Mouse (Mus musculus): Measurements from ENCODE around the gene Dnajc17. TPM values are rescaled to one million over a fixed set of nuclear protein-coding genes. Genes with fewer than 3 reads are reported as not detected.
A peak's percentile ranks its signal among the peaks of the same experiment; 100 is the strongest.

The Dnajc17 gene
- total RNA-seq (2015; ENCODE audit: low replicate concordance) (8.4 and 13.3 TPM in 2 replicates), total RNA-seq (2017; ENCODE audit: low replicate concordance) (24.7 and 54.9 TPM in 2 replicates)

- ATAC-seq (replicated peaks; ENCODE audit: low FRiP score, poor library complexity, severe bottlenecking): peak; percentile 97
These were observed at the start of gene Dnajc17, which contains the start of gene Zfyve19 for GRCm38 (mm10) chr2:119208344-119209175. TSS of gene Dnajc17 (minus strand) at chr2:119208795. TSS of gene Zfyve19 (plus strand) at chr2:119208617.

GRCm38 (mm10) chr2:119254976-119255375 lies 46.4 kb upstream of the Dnajc17 start:
- ATAC-seq (replicated peaks; ENCODE audit: low FRiP score, poor library complexity, severe bottlenecking): no peak

- ATAC-seq (replicated peaks; ENCODE audit: low FRiP score, poor library complexity, severe bottlenecking): peak; percentile 77
These were observed 42.4 kb upstream of the Dnajc17 start for GRCm38 (mm10) chr2:119250826-119251478.

GRCm38 (mm10) chr2:119250377-119250776 lies 41.8 kb upstream of the Dnajc17 start:
- no peak for ATAC-seq (replicated peaks; ENCODE audit: low FRiP score, poor library complexity, severe bottlenecking)

- ATAC-seq (replicated peaks; ENCODE audit: low FRiP score, poor library complexity, severe bottlenecking): no peak
These were observed 41.0 kb upstream of the Dnajc17 start for GRCm38 (mm10) chr2:119249592-119250061.

- ATAC-seq (replicated peaks; ENCODE audit: low FRiP score, poor library complexity, severe bottlenecking): no peak
These were observed 39.3 kb upstream of the Dnajc17 start for GRCm38 (mm10) chr2:119247904-119248303.

GRCm38 (mm10) chr2:119245246-119245645 lies 36.7 kb upstream of the Dnajc17 start:
- ATAC-seq (replicated peaks; ENCODE audit: low FRiP score, poor library complexity, severe bottlenecking): no peak

GRCm38 (mm10) chr2:119242548-119242947 lies 34.0 kb upstream of the Dnajc17 start:
- ATAC-seq (replicated peaks; ENCODE audit: low FRiP score, poor library complexity, severe bottlenecking): no peak

- no peak for ATAC-seq (replicated peaks; ENCODE audit: low FRiP score, poor library complexity, severe bottlenecking)
These were observed 32.2 kb upstream of the Dnajc17 start for GRCm38 (mm10) chr2:119240819-119241186.

GRCm38 (mm10) chr2:119240075-119240818 lies 31.7 kb upstream of the Dnajc17 start:
- ATAC-seq (replicated peaks; ENCODE audit: low FRiP score, poor library complexity, severe bottlenecking): no peak

- ATAC-seq (replicated peaks; ENCODE audit: low FRiP score, poor library complexity, severe bottlenecking): no peak
These were observed 30.1 kb upstream of the Dnajc17 start for GRCm38 (mm10) chr2:119238671-119239070.

- ATAC-seq (replicated peaks; ENCODE audit: low FRiP score, poor library complexity, severe bottlenecking): no peak
These were observed 29.3 kb upstream of the Dnajc17 start for GRCm38 (mm10) chr2:119237871-119238220.

GRCm38 (mm10) chr2:119237210-119237870 lies 28.7 kb upstream of the Dnajc17 start, which contains the start of gene Spint1:
TSS of gene Spint1 (plus strand) at chr2:119237362.
- ATAC-seq (replicated peaks; ENCODE audit: low FRiP score, poor library complexity, severe bottlenecking): no peak

GRCm38 (mm10) chr2:119236682-119237209 lies 28.2 kb upstream of the Dnajc17 start:
- ATAC-seq (replicated peaks; ENCODE audit: low FRiP score, poor library complexity, severe bottlenecking): no peak

GRCm38 (mm10) chr2:119229775-119230704 lies 21.4 kb upstream of the Dnajc17 start, which contains the start of gene Ppp1r14d:
TSS of gene Ppp1r14d (minus strand) at chr2:119229906.
- no peak for ATAC-seq (replicated peaks; ENCODE audit: low FRiP score, poor library complexity, severe bottlenecking)

GRCm38 (mm10) chr2:119209176-119209507 lies 547 bp upstream of the Dnajc17 start:
- no peak; the same call in 1 of the 2 replicates for ATAC-seq (replicated peaks; ENCODE audit: low FRiP score, poor library complexity, severe bottlenecking)

- peak; percentile 11; the same call in 1 of the 2 replicates for ATAC-seq (replicated peaks; ENCODE audit: low FRiP score, poor library complexity, severe bottlenecking)
These were observed 643 bp downstream of the Dnajc17 start for GRCm38 (mm10) chr2:119207961-119208343.

- no peak for ATAC-seq (replicated peaks; ENCODE audit: low FRiP score, poor library complexity, severe bottlenecking)
These were observed 4.6 kb downstream of the Dnajc17 start for GRCm38 (mm10) chr2:119203871-119204460.

All from erythroid progenitor cell, adult 5-6 weeks (primary cell).